Mouse (Mus musculus) heart, adult 18-20 months (tissue): ENCODE measurements around the gene Nasp. TPM values are rescaled to one million over a fixed set of nuclear protein-coding genes. Genes with fewer than 3 reads are reported as not detected.

ENCODE experiments used
- total RNA-seq, 2 experiments: library from RNA; stranded (reverse); gene quantifications; 2 replicates each; pipeline ENCODE4 v1.2.3; 2021

The Nasp gene
- total RNA-seq, 2 experiments from 2014 or later = 14.5 to 16.2 TPM

Other genes with a start within 250 kb of the Nasp start
- gene Mast2, start 163.8 kb downstream of the Nasp start, total RNA-seq = 100 to 1,000 TPM; 105 to 111 TPM
- 10 to 100 TPM; 15.1 to 16.6 TPM for gene Ipp, start 120.4 kb downstream of the Nasp start, total RNA-seq
- 10 to 100 TPM; 27.6 to 31.8 TPM for gene Tmem69, start 72.0 kb downstream of the Nasp start, total RNA-seq
- gene Gpbp1l1, start 70.3 kb downstream of the Nasp start, total RNA-seq = 10 to 100 TPM; 64.1 to 70.0 TPM
- 1 to 10 TPM; 3.7 to 4.1 TPM for gene Ccdc17, start 31.3 kb downstream of the Nasp start, total RNA-seq
- 100 to 1,000 TPM; 310 to 328 TPM for gene Akr1a1, start 23.7 kb upstream of the Nasp start, total RNA-seq
- 100 to 1,000 TPM; 463 to 542 TPM for gene Prdx1, start 57.6 kb upstream of the Nasp start, total RNA-seq
- 10 to 100 TPM; 55.3 to 55.9 TPM for gene Mmachc, start 80.5 kb upstream of the Nasp start, total RNA-seq
- gene Ccdc163, start 80.6 kb upstream of the Nasp start, total RNA-seq = 1 to 10 TPM; 4.3 to 5.4 TPM
- gene Tesk2, start 93.0 kb upstream of the Nasp start, total RNA-seq = 1 to 10 TPM; 1.9 to 2.0 TPM
- 1 to 10 TPM; 5.5 to 7.3 TPM for gene Toe1, start 179.7 kb upstream of the Nasp start, total RNA-seq
- gene Mutyh, start 179.8 kb upstream of the Nasp start, total RNA-seq = 1 to 10 TPM; 1.3 TPM
- 1 to 10 TPM; 3.5 to 3.7 TPM for gene Hpdl, start 193.8 kb upstream of the Nasp start, total RNA-seq
- 1 to 10 TPM in 1 of 2 experiments, under 1 TPM in 1; 0.98 to 1.0 TPM for gene Zswim5, start 249.4 kb upstream of the Nasp start, total RNA-seq